Mouse (Mus musculus): Measurements from ENCODE around the gene Fam162a. TPM values are rescaled to one million over a fixed set of nuclear protein-coding genes. Genes with fewer than 3 reads are reported as not detected.
"Not testable (repeated sequence)": the region's sequence is repeated elsewhere in the genome, so short reads cannot be mapped to it uniquely, and the experiment has no call there.

Fam162a gene
- polyA plus RNA-seq, 1 experiment from 2014 or later = 619 TPM

DNA sequence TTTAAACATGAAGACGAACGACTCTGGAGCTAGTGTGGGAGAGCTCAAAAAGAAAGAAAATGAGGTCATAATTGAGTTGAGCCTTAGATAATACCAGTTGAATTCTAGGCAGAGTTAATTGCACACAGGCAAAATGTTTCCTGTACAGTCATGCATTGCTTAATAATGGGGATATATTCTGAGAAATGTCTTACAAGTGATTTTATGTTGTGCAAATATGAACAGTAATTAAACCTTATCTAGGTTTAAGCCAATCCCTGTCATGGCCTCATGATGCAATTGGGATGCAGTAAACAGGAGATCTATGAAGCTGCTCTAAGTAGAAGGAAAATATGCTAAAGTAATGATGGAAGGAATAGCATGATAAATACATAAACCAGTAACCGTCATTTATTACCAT, 3.4 kb upstream of the Fam162a start:
- H3K36me3 ChIP-seq = no peaks in the 10 kb centered on the region; the same call in 1 of the 2 replicates
- peaks cover 7% of the 10 kb centered on the region; the same call in 1 of the 2 replicates for H3K4me1 ChIP-seq
- WGBS = 90% methylated on average over 3 of the region's 3 CpGs
- H3K9me3 ChIP-seq = no peaks in the 10 kb centered on the region
- DNase-seq (ENCODE audit: low spot score) = no peak
- no peaks in the 10 kb centered on the region for H3K27me3 ChIP-seq (ENCODE audit: insufficient read depth, poor library complexity, severe bottlenecking)
- no peak overlapping the region for H3K27ac ChIP-seq
- no peak overlapping the region for H3K4me3 ChIP-seq

DNA sequence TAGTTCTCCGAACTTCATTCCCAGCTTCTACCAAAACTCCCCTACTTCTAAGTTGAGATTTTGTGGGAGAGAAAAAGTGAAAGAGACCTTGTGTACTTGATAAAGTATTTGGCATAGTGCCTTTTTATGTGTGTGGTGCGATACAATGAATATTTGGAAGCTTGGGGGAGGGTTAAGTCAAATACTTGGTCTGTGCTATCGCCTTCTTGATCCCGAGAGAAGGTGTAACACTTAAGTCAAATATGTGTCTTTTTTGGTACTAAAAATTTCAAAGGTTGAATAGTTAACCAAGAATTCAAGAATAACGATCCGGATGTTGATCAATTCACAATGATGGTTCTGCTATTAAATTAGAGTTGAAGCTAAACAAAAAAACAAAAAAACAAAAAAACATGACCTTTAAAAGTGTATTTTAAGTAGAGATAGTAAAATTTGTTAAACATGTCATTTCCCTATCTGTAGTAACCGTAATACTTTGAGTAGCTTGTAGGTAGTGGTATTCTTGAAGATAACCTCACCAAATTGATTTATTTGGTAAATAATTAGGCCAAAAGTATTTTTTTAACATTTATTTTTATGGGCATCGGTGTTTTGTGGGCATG, 1.1 kb upstream of the Fam162a start:
- H3K36me3 ChIP-seq = peaks cover 6% of the 10 kb centered on the region; the same call in 1 of the 2 replicates
- no peak for DNase-seq (ENCODE audit: low spot score)

GRCm38 (mm10) chr16:36071071-36071449, 334 bp downstream of the Fam162a start:
- H3K27ac ChIP-seq = peak overlapping the region; percentile 95
- H3K9me3 ChIP-seq = no peaks in the 10 kb centered on the region
- DNase-seq (ENCODE audit: low spot score) = no peak
- peak overlapping the region; percentile 86 for H3K4me3 ChIP-seq
- H3K36me3 ChIP-seq = peaks cover 14% of the 10 kb centered on the region
- peaks cover 32% of the 10 kb centered on the region for H3K4me1 ChIP-seq
- H3K27me3 ChIP-seq (ENCODE audit: insufficient read depth, poor library complexity, severe bottlenecking) = no peaks in the 10 kb centered on the region
- under 1% methylated on average over 16 of the region's 16 CpGs for WGBS

More for the DNA sequence above, 1.1 kb upstream of the Fam162a start:
- H3K27me3 ChIP-seq (ENCODE audit: insufficient read depth, poor library complexity, severe bottlenecking) = no peaks in the 10 kb centered on the region
- no peaks in the 10 kb centered on the region for H3K9me3 ChIP-seq
- peak overlapping the region; percentile 86 for H3K4me3 ChIP-seq
- WGBS = 26% methylated on average over 8 of the region's 8 CpGs
- peak overlapping the region; percentile 95 for H3K27ac ChIP-seq
- H3K4me1 ChIP-seq = peaks cover 29% of the 10 kb centered on the region

DNA sequence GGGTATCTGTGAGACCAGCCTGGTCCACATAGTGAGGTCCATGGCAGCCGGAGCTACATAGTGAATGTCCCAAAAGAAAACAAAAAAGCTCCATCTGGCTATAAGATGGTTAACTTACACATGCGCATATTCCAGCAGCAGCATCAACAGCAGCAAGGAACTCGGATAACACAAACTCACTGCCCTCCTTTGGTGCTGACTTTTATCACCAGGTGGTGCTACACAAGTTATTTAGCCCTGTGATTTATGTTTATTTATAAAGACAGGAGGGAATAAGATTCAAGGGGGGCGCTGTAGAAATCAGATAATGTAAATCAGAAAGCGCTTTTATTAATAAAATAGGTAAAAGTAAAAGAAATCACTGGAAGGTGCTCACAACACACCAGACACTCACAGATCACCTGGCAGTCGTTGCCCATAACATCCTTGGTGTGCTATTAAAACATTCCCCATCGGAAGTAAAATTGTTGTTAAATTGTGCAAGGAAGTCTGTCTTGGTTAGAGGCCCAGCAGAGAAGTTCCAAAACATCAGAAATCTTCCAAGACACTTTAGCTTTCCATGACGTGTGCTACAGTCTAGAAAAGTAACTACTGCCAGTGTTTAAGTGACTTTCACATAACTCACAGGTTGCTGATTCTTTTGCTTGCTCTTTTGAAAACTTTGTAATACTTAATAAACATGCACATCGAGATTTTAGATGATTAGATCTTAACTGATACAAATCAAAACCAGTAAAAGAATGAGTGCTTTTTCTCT, 1.4 kb downstream of the Fam162a start:
- 36% methylated on average over 9 of the region's 9 CpGs for WGBS

GRCm38 (mm10) chr16:36068356-36068755, 3.0 kb downstream of the Fam162a start:
- no peak for DNase-seq (ENCODE audit: low spot score)
- Histone ChIP-seq H3K36me3 (peaks cover 14% of the 10 kb centered on the region), H3K27me3 (ENCODE audit: insufficient read depth, poor library complexity, severe bottlenecking) (no peaks in the 10 kb centered on the region), H3K4me1 (peaks cover 54% of the 10 kb centered on the region), H3K27ac (no peak overlapping the region), H3K4me3 (peak overlapping the region; percentile 86; the same call in 1 of the 2 replicates), H3K9me3 (no peaks in the 10 kb centered on the region)
- WGBS = 71% methylated on average over 3 of the region's 3 CpGs

More for the DNA sequence above, 1.4 kb downstream of the Fam162a start:
- Histone ChIP-seq H3K9me3 (no peaks in the 10 kb centered on the region), H3K36me3 (peaks cover 14% of the 10 kb centered on the region), H3K4me1 (peaks cover 40% of the 10 kb centered on the region), H3K27me3 (ENCODE audit: insufficient read depth, poor library complexity, severe bottlenecking) (no peaks in the 10 kb centered on the region), H3K27ac (peak overlapping the region; percentile 95), H3K4me3 (peak overlapping the region; percentile 86)
- no peak for DNase-seq (ENCODE audit: low spot score)

- Histone ChIP-seq H3K27me3 (ENCODE audit: insufficient read depth, poor library complexity, severe bottlenecking) (no peaks in the 10 kb centered on the region), H3K36me3 (peaks cover 14% of the 10 kb centered on the region), H3K27ac (no peak overlapping the region), H3K4me1 (peaks cover 53% of the 10 kb centered on the region), H3K4me3 (no peak overlapping the region), H3K9me3 (no peaks in the 10 kb centered on the region)
- DNase-seq (ENCODE audit: low spot score) = no peak
- WGBS = 53% methylated on average over 2 of the region's 2 CpGs
These were observed 3.7 kb downstream of the Fam162a start for GRCm38 (mm10) chr16:36067694-36068093.

DNA sequence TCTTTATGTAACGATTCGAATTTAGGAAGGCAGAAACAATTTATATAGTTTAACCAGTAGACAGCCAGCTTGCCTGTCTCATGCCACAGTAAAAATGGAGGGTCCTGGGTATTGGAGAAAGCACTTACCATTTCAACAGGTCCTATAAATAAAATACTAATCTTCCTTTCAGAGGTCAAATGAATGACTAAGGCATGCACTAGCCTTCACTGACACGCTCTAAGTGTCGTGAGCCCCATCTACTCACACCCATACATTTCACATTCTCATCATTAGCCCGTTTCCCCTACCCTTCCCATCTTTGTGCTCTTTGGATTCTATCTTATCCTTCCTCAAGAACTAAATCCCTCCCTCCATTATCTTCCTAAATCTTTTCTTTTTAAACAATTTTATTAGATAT, 6.5 kb downstream of the Fam162a start:
- peaks cover 51% of the 10 kb centered on the region for H3K4me1 ChIP-seq
- H3K9me3 ChIP-seq = no peaks in the 10 kb centered on the region
- no peak overlapping the region for H3K4me3 ChIP-seq
- peak overlapping the region; percentile 62; the same call in 1 of the 2 replicates for H3K27ac ChIP-seq
- peaks cover 22% of the 10 kb centered on the region for H3K36me3 ChIP-seq
- H3K27me3 ChIP-seq (ENCODE audit: insufficient read depth, poor library complexity, severe bottlenecking) = no peaks in the 10 kb centered on the region
- no peak for DNase-seq (ENCODE audit: low spot score)
- 63% methylated on average over 5 of the region's 5 CpGs for WGBS

DNA sequence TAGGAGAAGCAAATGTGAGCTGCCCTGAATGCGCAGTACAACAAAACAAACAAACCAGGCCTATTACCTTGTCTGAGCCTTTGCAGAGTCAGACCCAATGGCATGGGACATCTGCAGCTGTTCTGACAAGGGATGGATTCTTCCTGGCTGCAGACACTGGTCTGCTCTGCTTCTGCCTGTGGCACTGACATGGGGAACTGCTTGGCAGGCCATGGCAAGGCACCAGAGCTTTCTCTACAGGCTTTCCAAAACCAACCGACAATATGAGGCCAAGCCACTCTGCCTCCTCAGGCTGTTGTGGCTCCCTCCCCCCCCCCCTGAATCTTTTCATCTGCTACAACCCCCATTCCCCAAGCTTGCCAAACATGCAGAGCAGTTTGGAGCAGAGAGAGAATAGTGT, 8.1 kb downstream of the Fam162a start:
- H3K4me3 ChIP-seq = no peak overlapping the region
- no peaks in the 10 kb centered on the region for H3K27me3 ChIP-seq (ENCODE audit: insufficient read depth, poor library complexity, severe bottlenecking)
- peaks cover 16% of the 10 kb centered on the region for H3K36me3 ChIP-seq
- no peak for DNase-seq (ENCODE audit: low spot score)
- WGBS = 62% methylated on average over 2 of the region's 2 CpGs
- peaks cover 47% of the 10 kb centered on the region for H3K4me1 ChIP-seq
- peak overlapping the region; percentile 69; the same call in 1 of the 2 replicates for H3K27ac ChIP-seq
- H3K9me3 ChIP-seq = no peaks in the 10 kb centered on the region

DNA sequence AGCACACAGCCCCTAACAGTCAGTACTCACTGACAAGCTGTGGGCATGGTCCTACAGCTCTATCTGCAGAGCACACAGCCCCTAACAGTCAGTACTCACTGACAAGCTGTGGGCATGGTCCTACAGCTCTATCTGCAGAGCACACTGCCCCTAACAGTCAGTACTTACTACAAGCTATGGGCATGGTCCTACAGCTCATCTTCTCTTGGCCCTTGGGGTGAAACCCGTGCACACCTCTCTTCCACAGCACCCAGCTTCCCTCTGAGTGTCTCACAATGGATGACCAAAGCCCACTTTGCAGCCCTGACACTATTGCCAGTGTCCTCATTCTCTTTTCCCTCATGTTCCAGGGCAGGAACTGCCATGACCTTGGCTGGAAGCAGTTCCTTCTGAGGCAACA, 8.9 kb downstream of the Fam162a start:
- not testable (repeated sequence) for H3K27ac ChIP-seq; H3K9me3 ChIP-seq; H3K27me3 ChIP-seq (ENCODE audit: insufficient read depth, poor library complexity, severe bottlenecking); DNase-seq (ENCODE audit: low spot score); H3K4me3 ChIP-seq
- H3K36me3 ChIP-seq = peaks cover 16% of the 10 kb centered on the region
- peaks cover 44% of the 10 kb centered on the region for H3K4me1 ChIP-seq
- WGBS = 83% methylated on average over 1 of the region's 1 CpGs

GRCm38 (mm10) chr16:36057933-36058475, 13.4 kb downstream of the Fam162a start:
- H3K27ac ChIP-seq = peak overlapping the region; percentile 47; the same call in 1 of the 2 replicates
- peaks cover 43% of the 10 kb centered on the region for H3K4me1 ChIP-seq
- no peaks in the 10 kb centered on the region for H3K9me3 ChIP-seq
- H3K36me3 ChIP-seq = peaks cover 29% of the 10 kb centered on the region
- no peak for DNase-seq (ENCODE audit: low spot score)
- 47% methylated on average over 8 of the region's 8 CpGs for WGBS
- no peak overlapping the region for H3K4me3 ChIP-seq
- H3K27me3 ChIP-seq (ENCODE audit: insufficient read depth, poor library complexity, severe bottlenecking) = no peaks in the 10 kb centered on the region

- Histone ChIP-seq H3K27me3 (ENCODE audit: insufficient read depth, poor library complexity, severe bottlenecking) (no peaks in the 10 kb centered on the region), H3K27ac (peak overlapping the region; percentile 56; the same call in 1 of the 2 replicates), H3K4me3 (no peak overlapping the region), H3K36me3 (peaks cover 37% of the 10 kb centered on the region), H3K4me1 (peaks cover 45% of the 10 kb centered on the region), H3K9me3 (no peaks in the 10 kb centered on the region)
- WGBS = 84% methylated on average over 11 of the region's 11 CpGs
- no peak for DNase-seq (ENCODE audit: low spot score)
These were observed 15.0 kb downstream of the Fam162a start for GRCm38 (mm10) chr16:36056416-36056815.

- H3K4me3 ChIP-seq = no peak overlapping the region
- no peak for DNase-seq (ENCODE audit: low spot score)
- no peaks in the 10 kb centered on the region for H3K9me3 ChIP-seq
- H3K36me3 ChIP-seq = peaks cover 44% of the 10 kb centered on the region
- H3K27me3 ChIP-seq (ENCODE audit: insufficient read depth, poor library complexity, severe bottlenecking) = no peaks in the 10 kb centered on the region
- no peak overlapping the region for H3K27ac ChIP-seq
- peaks cover 45% of the 10 kb centered on the region for H3K4me1 ChIP-seq
- 92% methylated on average over 8 of the region's 8 CpGs for whole genome bisulfite sequencing
These were observed 16.5 kb downstream of the Fam162a start for GRCm38 (mm10) chr16:36054920-36055319.

All from heart, embryonic 10.5 days (tissue).